In genomic region chr11:106154091-106154490, GRCm38 (mm10) we compare ENCODE assay signal across 23 mouse cellular contexts. TPM values are rescaled to one million over a fixed set of nuclear protein-coding genes. Genes with fewer than 3 reads are reported as not detected.
DNase-seq lines count a peak whose midpoint lies in the region; ATAC-seq and TF ChIP-seq lines count a peak whose summit lies in the region.
"Had no signal": no experiment of that assay in that cellular context is flagged by ENCODE, and none has a peak within 500 bp of the region (broad histone marks: within the 10 kb centered on the region; RNA-seq: fewer than 3 reads in every experiment).

No protein-coding gene starts in this region.

- no peak for TF ChIP-seq EP300 in liver, postnatal 0 days (IDR thresholded peaks at IDR 0.05; ENCODE audit: low read depth)

- no peaks in the 10 kb centered on the region for H3K9me3 ChIP-seq in liver, postnatal 0 days (ENCODE audit: low read length)
- no peaks in the 10 kb centered on the region for H3K9me3 ChIP-seq in liver, embryonic 12.5 days (replicated peaks)
- H3K9me3 ChIP-seq in embryonic facial prominence, embryonic 15.5 days (replicated peaks), result no peaks in the 10 kb centered on the region
- H3K9me3 ChIP-seq: intestine, embryonic 15.5 days had no signal

- H3K27me3 ChIP-seq in liver, postnatal 0 days (ENCODE audit: insufficient read depth, low read length), result no peaks in the 10 kb centered on the region
- H3K27me3 ChIP-seq in liver, embryonic 12.5 days (replicated peaks), result peaks cover 10% of the 10 kb centered on the region
- no peaks in the 10 kb centered on the region for H3K27me3 ChIP-seq in embryonic facial prominence, embryonic 15.5 days
- H3K27me3 ChIP-seq: intestine, embryonic 15.5 days had no signal

- H3K4me2 ChIP-seq in liver, postnatal 0 days (ENCODE audit: low read depth, low read length), result no peak overlapping the region
- H3K4me2 ChIP-seq in liver, embryonic 12.5 days, result no peak overlapping the region
- no peak overlapping the region for H3K4me2 ChIP-seq in embryonic facial prominence, embryonic 15.5 days (replicated peaks)
- H3K4me2 ChIP-seq: heart, embryonic 11.5 days; intestine, embryonic 15.5 days; midbrain, embryonic 11.5 days had no signal

- 74% methylated on average over 5 of the region's 5 CpGs for WGBS in liver, postnatal 0 days (ENCODE audit: insufficient replicate concordance)
- WGBS in liver, embryonic 12.5 days (ENCODE audit: insufficient replicate concordance), result 64% methylated on average over 5 of the region's 5 CpGs
- 68% methylated on average over 5 of the region's 5 CpGs for WGBS in embryonic facial prominence, embryonic 15.5 days

- no peak for TF ChIP-seq POLR2A in bone marrow macrophage, adult 2 months (IDR thresholded peaks at IDR 0.05; ENCODE audit: borderline replicate concordance, low read depth, low read length)

- no peak for ATAC-seq in liver, postnatal 0 days
- no peak for ATAC-seq in liver, embryonic 12.5 days
- ATAC-seq in embryonic facial prominence, embryonic 15.5 days (ENCODE audit: insufficient number of reproducible peaks, low FRiP score, low TSS enrichment, low read depth), result no peak
- ATAC-seq: CD4-positive, CD25-positive, alpha-beta regulatory T cell, adult 4 months; intestine, embryonic 15.5 days had no signal

- DNase-seq in heart, adult 11 months, result peak; percentile 87
- DNase-seq in heart, adult 8-10 months (ENCODE audit: low spot score), result no peak
- no peak for DNase-seq in liver, postnatal 0 days
- DNase-seq in kidney, postnatal 25 days, result no peak
- DNase-seq: adrenal gland, adult 8-10 months; cerebellum, postnatal 36 days; gastrocnemius, postnatal 25 days; layer of hippocampus, adult 9-11 months; right cerebral cortex, adult 18-20 months; thymus, postnatal 25 days had no signal

- peaks cover 21% of the 10 kb centered on the region for H3K4me1 ChIP-seq in liver, postnatal 0 days (ENCODE audit: insufficient read depth)
- H3K4me1 ChIP-seq in liver, embryonic 12.5 days, result peaks cover 25% of the 10 kb centered on the region
- peaks cover 36% of the 10 kb centered on the region for H3K4me1 ChIP-seq in bone marrow macrophage, adult 2 months (ENCODE audit: control insufficient read depth, insufficient read depth, low read length)
- H3K4me1 ChIP-seq in embryonic facial prominence, embryonic 15.5 days, result peaks cover 27% of the 10 kb centered on the region

- no peak overlapping the region for H3K9ac ChIP-seq in liver, postnatal 0 days (replicated peaks)
- H3K9ac ChIP-seq in liver, embryonic 12.5 days, result no peak overlapping the region
- H3K9ac ChIP-seq in embryonic facial prominence, embryonic 15.5 days, result no peak overlapping the region
- H3K9ac ChIP-seq: intestine, embryonic 15.5 days; liver, embryonic 14.5 days had no signal

- H3K4me3 ChIP-seq in liver, postnatal 0 days (ENCODE audit: low read depth, low read length), result no peak overlapping the region
- H3K4me3 ChIP-seq in liver, embryonic 12.5 days, result no peak overlapping the region
- no peak overlapping the region for H3K4me3 ChIP-seq in bone marrow macrophage, adult 2 months (ENCODE audit: insufficient read depth, low read length)
- no peak overlapping the region for H3K4me3 ChIP-seq in embryonic facial prominence, embryonic 15.5 days (replicated peaks)
- H3K4me3 ChIP-seq: intestine, embryonic 15.5 days had no signal

- no peak overlapping the region for H3K27ac ChIP-seq in liver, postnatal 0 days (ENCODE audit: low read depth)
- H3K27ac ChIP-seq in liver, embryonic 12.5 days, result no peak overlapping the region
- peak overlapping the region; percentile 58 for H3K27ac ChIP-seq in bone marrow macrophage, adult 2 months (ENCODE audit: insufficient read depth, low read depth, low read length)
- 0 out of 2 replicates have a peak overlapping the region, but pooled peaks have one; percentile 4 for H3K27ac ChIP-seq in embryonic facial prominence, embryonic 15.5 days (replicated peaks)
- H3K27ac ChIP-seq: intestine, embryonic 15.5 days; liver, embryonic 14.5 days had no signal

- 0 out of 2 replicates have a peak, but pooled peaks have one; percentile 5 for TF ChIP-seq CTCF in liver, postnatal 0 days (IDR thresholded peaks at IDR 0.05; ENCODE audit: low read depth)
- no peak for TF ChIP-seq CTCF in bone marrow macrophage, adult 2 months (IDR thresholded peaks at IDR 0.05; ENCODE audit: low read depth, low read length)

- H3K36me3 ChIP-seq in liver, postnatal 0 days (replicated peaks; ENCODE audit: insufficient read depth, low read length), result peaks cover 50% of the 10 kb centered on the region
- peaks cover 72% of the 10 kb centered on the region for H3K36me3 ChIP-seq in liver, embryonic 12.5 days
- H3K36me3 ChIP-seq in embryonic facial prominence, embryonic 15.5 days, result peaks cover 88% of the 10 kb centered on the region

RNA-seq across cellular contexts. Expression of gene Gm10840, which starts 6.6 kb away (rescaled TPM):
- total RNA-seq in heart, adult 8-10 months (2022), result not detected
- not detected in 2 replicates for polyA plus RNA-seq in liver, postnatal 0 days (2015; fragmentation: Nextera tagmentation; extraction: Ambion mirVana)
- polyA plus RNA-seq in liver, embryonic 12.5 days (2016; fragmentation: Nextera tagmentation; extraction: Ambion mirVana), result not detected in 2 replicates
- not detected in 2 replicates for polyA plus RNA-seq in bone marrow macrophage, adult 2 months (2012; ENCODE audit: insufficient read depth, insufficient read length, missing spikeins)
- polyA plus RNA-seq in embryonic facial prominence, embryonic 15.5 days (2015; fragmentation: Nextera tagmentation; extraction: Ambion mirVana), result 0.71 TPM in 1 of 2 replicates, not detected in the other
- total RNA-seq: adrenal gland, adult 8-10 months; gastrocnemius, postnatal 25 days; heart, postnatal 25 days had no signal
- polyA plus RNA-seq: CD4-positive, CD25-positive, alpha-beta regulatory T cell, adult 4 months; embryonic facial prominence, embryonic 11.5 days; heart, embryonic 11.5 days; intestine, embryonic 15.5 days; kidney, embryonic 16.5 days; liver, embryonic 14.5 days; midbrain, embryonic 11.5 days; neural tube, embryonic 11.5 days; stomach, embryonic 16.5 days had no signal

RNA-seq across cellular contexts. Expression of gene Limd2, which starts 6.6 kb away (rescaled TPM):
- total RNA-seq in heart, adult 8-10 months (2022), result 1 to 10 TPM; 1.7 to 3.9 (median 3.4) TPM
- polyA plus RNA-seq in liver, postnatal 0 days (2015; fragmentation: Nextera tagmentation; extraction: Ambion mirVana), result 77.5 and 77.7 TPM in 2 replicates
- polyA plus RNA-seq in liver, embryonic 12.5 days (2016; fragmentation: Nextera tagmentation; extraction: Ambion mirVana), result 109 and 112 TPM in 2 replicates
- polyA plus RNA-seq in bone marrow macrophage, adult 2 months (2012; ENCODE audit: insufficient read depth, insufficient read length, missing spikeins), result 263 and 272 TPM in 2 replicates
- 250 and 257 TPM in 2 replicates for polyA plus RNA-seq in embryonic facial prominence, embryonic 15.5 days (2015; fragmentation: Nextera tagmentation; extraction: Ambion mirVana)

RNA-seq across cellular contexts. Expression of gene Strada, which starts 47.9 kb away (rescaled TPM):
- total RNA-seq in heart, adult 8-10 months (2022), result 1 to 10 TPM; 4.8 to 8.5 (median 7.6) TPM
- polyA plus RNA-seq in liver, postnatal 0 days (2015; fragmentation: Nextera tagmentation; extraction: Ambion mirVana), result 4.6 and 4.9 TPM in 2 replicates
- 12.2 and 12.6 TPM in 2 replicates for polyA plus RNA-seq in liver, embryonic 12.5 days (2016; fragmentation: Nextera tagmentation; extraction: Ambion mirVana)
- 23.8 and 25.4 TPM in 2 replicates for polyA plus RNA-seq in bone marrow macrophage, adult 2 months (2012; ENCODE audit: insufficient read depth, insufficient read length, missing spikeins)
- polyA plus RNA-seq in embryonic facial prominence, embryonic 15.5 days (2015; fragmentation: Nextera tagmentation; extraction: Ambion mirVana), result 28.4 and 29.3 TPM in 2 replicates

Comparison
In these comparisons a context has a peak if more than half of its experiments do, and no peak if none do; other contexts are left out.
1. H3K27ac ChIP-seq: peak in bone marrow macrophage, adult 2 months (single experiment) and embryonic facial prominence, embryonic 15.5 days (single experiment); none in liver, postnatal 0 days (single experiment) and liver, embryonic 12.5 days (single experiment).